Mouse (Mus musculus): Measurements from ENCODE around the gene Tacr3.

Gene Tacr3

DNA sequence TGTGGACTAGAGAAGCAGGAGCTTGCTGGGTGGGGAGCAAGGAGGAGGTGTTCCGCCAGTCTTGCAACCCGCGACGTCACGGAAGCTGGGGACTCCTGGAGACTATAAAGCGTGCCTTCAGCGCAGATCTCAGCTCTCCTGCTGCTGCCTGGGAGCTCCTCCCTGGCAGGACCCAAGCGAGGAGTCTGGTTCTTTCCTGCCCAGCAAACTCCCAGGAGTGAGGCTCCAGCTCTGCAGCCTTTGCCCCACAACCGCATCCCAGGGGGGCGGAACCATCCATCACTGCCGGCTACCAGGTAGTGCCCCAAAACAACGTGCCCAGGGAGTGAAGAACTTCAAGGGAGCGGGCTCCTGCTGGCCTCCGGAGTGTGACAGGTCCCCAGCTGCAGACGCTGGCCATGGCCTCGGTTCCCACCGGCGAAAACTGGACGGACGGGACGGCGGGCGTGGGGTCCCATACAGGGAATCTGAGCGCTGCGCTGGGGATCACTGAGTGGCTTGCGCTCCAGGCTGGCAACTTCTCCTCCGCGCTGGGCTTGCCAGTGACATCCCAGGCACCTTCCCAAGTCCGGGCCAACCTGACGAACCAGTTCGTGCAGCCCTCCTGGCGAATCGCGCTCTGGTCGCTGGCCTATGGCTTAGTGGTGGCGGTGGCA, at the start of gene Tacr3:
TSS of gene Tacr3 (plus strand) at position 133 of the 656 bp plus-strand sequence.
- no peak for DNase-seq

DNA sequence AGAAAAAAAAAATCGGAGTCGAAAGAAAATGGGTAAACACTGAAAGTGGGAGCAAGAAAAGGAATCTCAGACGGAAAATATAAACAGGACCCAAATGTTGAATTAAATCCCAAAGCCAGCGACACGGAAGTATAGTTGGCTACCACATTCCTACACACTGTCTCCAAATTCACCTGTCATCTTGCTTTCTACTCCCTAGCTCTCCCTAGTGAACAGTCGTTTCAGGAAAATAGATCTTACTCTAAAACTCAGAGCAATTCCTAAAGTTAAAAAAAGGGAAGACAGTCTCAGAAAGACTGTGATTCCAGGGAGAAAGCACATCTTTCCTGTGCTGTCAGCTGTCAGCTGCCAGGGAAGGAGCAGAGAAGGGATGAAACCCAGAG, 324 bp upstream of the Tacr3 start:
- no peak for DNase-seq

DNA sequence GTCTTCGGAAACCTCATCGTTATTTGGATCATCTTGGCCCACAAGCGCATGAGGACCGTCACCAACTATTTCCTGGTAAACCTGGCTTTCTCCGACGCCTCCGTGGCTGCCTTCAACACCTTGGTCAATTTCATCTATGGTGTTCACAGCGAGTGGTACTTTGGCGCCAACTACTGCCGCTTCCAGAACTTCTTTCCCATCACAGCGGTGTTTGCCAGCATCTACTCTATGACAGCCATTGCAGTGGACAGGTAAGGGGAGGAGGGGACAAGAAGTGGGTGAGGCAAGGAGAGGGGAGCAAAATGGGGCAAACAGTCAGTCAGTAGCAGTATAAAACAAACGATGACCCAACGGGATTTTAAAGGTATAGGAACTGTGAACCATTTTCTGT, 719 bp downstream of the Tacr3 start:
- no peak for DNase-seq

DNA sequence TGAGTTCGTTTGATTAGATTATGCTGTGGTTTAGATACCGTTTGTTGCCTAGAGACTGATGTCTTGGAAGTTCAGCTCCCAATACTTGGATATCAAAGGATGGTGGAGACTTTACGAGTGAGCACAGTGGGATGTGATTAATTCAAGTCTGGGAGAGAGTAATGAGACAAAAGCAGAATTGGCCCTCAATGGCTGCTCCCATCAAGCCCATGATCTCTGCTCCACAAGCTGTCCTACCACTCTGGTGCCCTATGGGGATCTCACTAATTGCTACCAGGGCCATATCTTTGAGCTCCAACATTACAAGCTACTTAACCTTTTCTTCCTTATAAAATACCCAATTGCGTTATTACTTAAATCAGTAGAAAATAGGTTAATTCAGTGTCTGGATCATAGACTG, 22.5 kb downstream of the Tacr3 start:
- DNase-seq: no peak

DNA sequence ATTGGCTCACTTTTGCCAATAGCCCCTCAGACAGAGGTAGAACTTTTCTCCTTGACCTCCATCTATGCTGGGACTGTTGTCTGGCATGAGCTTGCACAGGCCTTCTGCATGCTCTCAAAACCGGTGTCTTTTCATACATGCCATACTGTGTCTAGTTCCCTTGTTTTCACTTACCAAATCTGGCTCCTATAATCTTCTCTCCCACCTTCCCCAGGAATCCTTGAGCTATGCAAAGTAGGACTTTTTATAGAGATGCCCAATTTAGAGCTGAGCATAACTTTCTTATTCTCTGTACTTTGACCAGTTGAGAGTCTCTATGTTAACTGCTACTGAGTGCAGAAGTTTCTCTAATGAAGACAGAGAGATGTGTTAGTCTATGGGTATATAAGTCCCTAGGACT, 48.9 kb downstream of the Tacr3 start:
- DNase-seq: no peak

DNA sequence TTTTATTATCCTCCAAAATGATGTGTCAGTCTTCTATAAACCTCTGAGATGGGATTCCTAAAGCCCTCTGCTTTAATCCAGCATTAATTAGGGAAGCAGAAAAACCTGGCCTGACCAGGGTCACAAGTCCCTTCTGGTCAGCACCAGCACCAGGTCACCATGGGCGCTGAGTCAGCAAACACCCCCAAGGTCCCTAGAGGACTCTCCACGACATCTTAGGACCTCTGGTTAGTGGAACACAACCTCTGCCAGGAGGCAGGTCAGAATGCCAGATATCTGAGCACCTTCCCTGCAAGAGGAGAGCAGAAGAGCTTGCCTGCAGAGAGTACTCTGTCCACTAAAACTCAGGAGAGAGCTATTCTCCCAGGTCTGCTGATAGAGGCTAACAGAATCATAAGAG, 67.0 kb downstream of the Tacr3 start:
- no peak for DNase-seq

DNA sequence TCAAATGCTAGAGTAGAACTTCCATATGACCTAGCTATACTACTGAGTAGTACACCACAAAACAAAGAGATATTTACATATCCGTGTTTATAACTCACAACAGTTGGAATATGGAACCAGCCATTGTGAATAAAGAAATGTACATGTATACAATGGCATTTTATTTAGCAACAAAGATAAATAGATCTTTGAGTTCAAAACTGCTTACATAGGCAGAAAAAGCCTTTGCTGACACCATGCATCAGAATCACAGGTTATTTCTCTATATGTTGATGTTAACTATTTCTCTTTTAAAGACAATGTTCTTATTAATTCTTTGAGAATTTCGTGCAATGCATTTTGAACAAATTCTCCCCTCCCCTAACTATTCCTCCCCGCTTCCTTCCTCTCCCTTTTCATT, 80.1 kb downstream of the Tacr3 start:
- no peak for DNase-seq

DNA sequence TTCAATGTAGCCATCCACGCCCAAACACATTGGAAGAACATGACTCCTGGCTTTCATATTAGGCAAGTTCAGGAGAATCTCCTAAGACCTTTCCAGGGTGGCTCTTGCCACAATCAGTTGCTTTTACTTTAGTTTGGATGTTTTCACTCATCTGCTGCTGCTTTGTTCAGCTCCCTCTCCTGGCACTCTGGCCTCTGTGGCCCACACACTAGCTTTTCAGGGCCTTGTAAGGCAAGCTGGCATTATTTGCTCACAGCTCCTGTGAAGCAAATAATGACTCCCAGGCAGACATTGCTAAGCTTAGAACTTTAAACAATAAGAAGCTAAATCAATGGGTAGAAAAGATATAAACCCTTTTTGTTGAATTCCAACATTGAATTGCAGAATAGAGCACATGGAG, 105.9 kb downstream of the Tacr3 start:
- DNase-seq: no peak

DNA sequence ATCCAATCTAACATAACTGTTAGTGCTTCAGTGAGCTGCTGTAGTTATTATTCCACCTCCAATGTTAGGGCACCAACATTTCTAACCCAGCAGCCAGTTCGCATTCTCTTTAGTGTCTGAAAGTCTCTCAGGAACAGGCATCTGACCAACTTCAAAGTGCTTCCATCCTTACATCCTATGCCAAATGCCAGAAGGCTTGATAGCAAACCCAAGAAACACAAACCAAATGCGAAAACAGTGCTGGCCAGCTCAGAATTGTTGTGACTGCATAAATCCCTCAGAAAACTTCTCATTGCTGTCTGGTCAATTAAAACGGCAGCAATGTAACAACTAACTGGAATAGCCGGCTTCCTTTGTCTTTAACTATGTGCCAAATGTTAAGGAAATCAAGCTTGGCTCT, 106.7 kb downstream of the Tacr3 start:
- DNase-seq: no peak

DNA sequence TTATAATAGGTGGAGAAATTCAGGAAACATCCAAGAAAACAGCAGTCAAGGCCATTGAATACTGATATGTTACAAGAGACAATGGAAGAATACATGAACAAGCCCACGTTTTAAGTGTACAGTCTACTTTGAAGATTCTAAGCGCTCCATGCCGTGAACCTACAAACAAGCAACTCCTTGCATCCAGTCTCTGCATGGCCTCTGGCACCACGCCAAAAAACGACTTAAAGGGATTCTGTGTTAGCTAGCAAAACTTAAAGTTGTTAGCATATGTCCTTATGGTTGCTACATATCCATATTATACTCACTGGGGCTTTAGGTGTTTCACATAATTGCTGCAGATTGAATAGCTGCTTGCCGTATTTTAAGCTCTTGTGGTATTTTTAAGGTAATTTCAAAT, 134.7 kb downstream of the Tacr3 start:
- DNase-seq: no peak

DNA sequence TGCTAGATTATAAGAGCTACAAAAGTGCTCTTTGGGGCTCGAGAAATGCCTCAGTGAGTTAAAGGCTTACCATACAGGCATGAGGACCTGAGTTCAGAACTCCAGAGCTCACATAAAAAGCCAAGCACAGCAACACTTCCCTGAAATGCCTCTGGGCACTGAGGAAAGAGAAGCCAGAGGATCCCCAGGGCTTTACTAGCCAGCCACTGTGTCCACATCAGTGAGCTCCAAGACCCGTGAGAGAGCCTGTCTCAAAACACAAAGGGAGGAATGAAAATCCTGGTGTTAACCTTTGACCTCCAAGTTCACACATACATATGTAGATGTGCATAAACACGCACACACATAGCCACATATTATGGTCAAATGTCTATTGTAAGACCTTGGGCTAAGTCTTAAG, 150.1 kb downstream of the Tacr3 start:
- no peak for DNase-seq

DNA sequence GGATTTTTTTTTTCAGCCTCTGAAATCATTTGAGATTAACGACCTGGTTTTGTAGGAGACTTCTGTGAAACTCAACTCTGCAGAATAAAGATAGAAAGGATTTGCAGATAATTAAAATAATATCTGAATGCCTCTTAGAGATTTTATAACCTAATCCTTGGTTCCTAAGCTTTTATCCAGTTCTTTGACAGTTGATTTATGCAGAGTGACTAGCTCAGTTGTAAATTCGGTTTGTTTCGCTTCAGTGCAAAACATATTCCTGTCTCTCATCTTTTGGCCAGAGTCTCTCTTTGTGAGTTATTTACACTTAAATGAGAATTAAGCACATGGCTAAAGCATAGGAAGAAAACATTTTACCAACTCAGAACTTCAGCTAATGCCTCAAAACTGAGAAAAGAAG, 151.3 kb downstream of the Tacr3 start:
- DNase-seq: no peak

Data from cerebellum, adult 8-10 months (tissue).